Mouse (Mus musculus) kidney, embryonic 16.5 days (tissue): ENCODE results near the gene Cyp2ab1. TPM values are rescaled to one million over a fixed set of nuclear protein-coding genes. Genes with fewer than 3 reads are reported as not detected.

Experiments used
- ATAC-seq: fragments of 200-750 bp; cut with Nextera tagmentation; 2 replicates; pipeline ENCODE4 v1.8.0; 2017; ENCODE audit warnings: moderate TSS enrichment; ENCODE audit not compliant: low FRiP score, low TSS enrichment
- H3K27ac ChIP-seq: fragments of 300-500 bp; sonication (generic); 2 replicates; pipeline ENCODE4 v1.5.1; 2014; ENCODE audit warnings: low read length
- H3K27me3 ChIP-seq: fragments of 300-500 bp; sonication (generic); 2 replicates; pipeline ENCODE4 v1.6.1; 2014; ENCODE audit warnings: low read length, control low read depth, mixed read lengths; ENCODE audit not compliant: insufficient read depth
- H3K36me3 ChIP-seq: fragments of 300-500 bp; sonication (generic); 2 replicates; pipeline ENCODE4 v1.6.1; 2014; ENCODE audit warnings: low read length, control low read depth, mixed read lengths; ENCODE audit not compliant: insufficient read depth
- H3K4me1 ChIP-seq: fragments of 300-500 bp; sonication (generic); 2 replicates; pipeline ENCODE4 v1.6.1; 2014; ENCODE audit warnings: low read length, control low read depth, mixed read lengths; ENCODE audit not compliant: insufficient read depth
- H3K4me2 ChIP-seq: fragments of 300-500 bp; sonication (generic); replicated peaks from 2 replicates; pipeline ENCODE4 v1.6.1; 2014; ENCODE audit warnings: low read depth, low read length
- H3K4me3 ChIP-seq: fragments of 300-500 bp; sonication (generic); 2 replicates; pipeline ENCODE4 v1.5.1; 2014; ENCODE audit warnings: mild to moderate bottlenecking, low read length
- H3K9ac ChIP-seq: fragments of 300-500 bp; sonication (generic); replicated peaks from 2 replicates; pipeline ENCODE4 v1.6.1; 2014; ENCODE audit warnings: low read length
- H3K9me3 ChIP-seq: fragments of 300-500 bp; sonication (generic); 2 replicates; pipeline ENCODE4 v1.6.1; 2016; ENCODE audit warnings: low read length, control low read depth
- WGBS: fragments of 180-500 bp; shearing (Covaris S2); extraction: QIAGEN DNeasy Blood & Tissue Kit; methylation state at CpG from one replicate; pipeline ENCODE4 v1.1.7; 2014; 5-methylcytosine and 5-hydroxymethylcytosine counted together
- polyA plus RNA-seq: library from polyadenylated mRNA; unstranded; fragments of >200 nt; fragmentation: Nextera tagmentation; extraction: Ambion mirVana; gene quantifications from 2 replicates; pipeline ENCODE4 v1.2.1, GENCODE M21; 2015

Cyp2ab1 gene
- polyA plus RNA-seq, 1 experiment from 2014 or later: not detected

DNA sequence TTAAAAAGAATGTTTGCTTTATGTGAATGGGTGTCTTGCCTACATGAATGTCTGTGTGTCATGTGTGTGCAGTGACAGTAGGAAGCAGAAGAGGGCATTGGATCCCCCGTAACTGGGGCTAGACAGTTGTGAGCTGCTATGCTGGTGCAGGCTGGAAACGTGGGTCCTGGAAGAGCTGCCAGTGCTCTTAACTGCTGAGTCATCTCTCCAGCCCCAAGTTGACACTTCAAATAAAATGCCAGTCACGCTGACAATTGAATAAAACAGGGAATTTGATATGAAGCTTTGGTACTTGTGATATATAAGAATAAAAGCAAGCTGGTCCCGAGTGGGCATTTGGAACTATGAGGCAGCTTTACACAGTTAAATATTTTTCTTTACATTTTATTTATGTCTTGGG, 45.0 kb downstream of the Cyp2ab1 start:
- Histone ChIP-seq H3K9me3 (no peaks in the 10 kb centered on the region), H3K4me1 (no peaks in the 10 kb centered on the region), H3K36me3 (peaks cover 61% of the 10 kb centered on the region), H3K4me3 (no peak overlapping the region), H3K27ac (no peak overlapping the region), H3K9ac (no peak overlapping the region), H3K27me3 (no peaks in the 10 kb centered on the region), H3K4me2 (no peak overlapping the region)
- ATAC-seq: no peak
- WGBS: 89% methylated on average over 4 of the region's 4 CpGs

DNA sequence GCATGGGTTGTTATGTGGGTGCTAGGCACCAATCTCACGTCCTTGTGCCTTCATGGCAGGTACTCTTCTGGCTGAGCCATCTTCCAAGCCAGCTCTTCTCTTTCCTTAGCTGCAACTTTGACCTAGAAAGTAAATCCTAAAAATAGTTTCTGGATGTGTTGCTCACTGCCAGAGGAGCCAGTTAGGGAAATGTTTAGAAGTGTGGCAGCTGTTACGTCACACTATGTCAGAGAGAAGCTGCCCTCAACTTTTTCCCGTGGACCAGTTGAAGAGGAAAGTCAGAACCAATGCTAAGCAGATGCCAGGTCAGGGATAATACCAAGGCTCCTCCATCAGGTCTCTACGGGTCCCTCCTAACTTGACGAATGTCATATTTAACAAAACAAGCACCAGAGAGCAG, 45.8 kb downstream of the Cyp2ab1 start:
- Histone ChIP-seq H3K4me3 (no peak overlapping the region), H3K4me2 (no peak overlapping the region), H3K9ac (no peak overlapping the region), H3K9me3 (no peaks in the 10 kb centered on the region), H3K4me1 (no peaks in the 10 kb centered on the region), H3K36me3 (peaks cover 55% of the 10 kb centered on the region), H3K27me3 (no peaks in the 10 kb centered on the region), H3K27ac (no peak overlapping the region)
- no peak for ATAC-seq
- WGBS: 91% methylated on average over 5 of the region's 5 CpGs

DNA sequence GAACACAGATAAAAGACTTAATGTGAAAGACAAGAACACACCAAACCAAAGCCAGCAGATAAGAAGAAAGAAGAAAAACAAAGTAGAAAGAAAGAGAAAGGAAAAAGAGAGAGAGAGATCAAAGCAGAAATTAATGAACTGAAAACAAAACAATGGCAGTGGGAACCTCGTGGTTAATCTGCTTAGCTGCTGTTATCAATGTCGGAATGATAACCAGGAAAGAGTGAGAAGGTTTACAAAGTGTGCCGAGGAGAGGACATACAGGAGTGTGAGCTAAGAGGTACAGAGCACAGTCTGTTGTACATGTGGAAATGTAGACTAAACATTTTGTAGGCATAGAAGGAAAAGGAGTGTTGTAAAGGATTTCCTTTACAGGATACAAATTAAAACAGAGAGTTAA, 52.2 kb downstream of the Cyp2ab1 start:
- Histone ChIP-seq H3K9me3 (no peaks in the 10 kb centered on the region), H3K4me1 (no peaks in the 10 kb centered on the region), H3K4me2 (no peak overlapping the region), H3K4me3 (no peak overlapping the region), H3K27ac (no peak overlapping the region), H3K27me3 (no peaks in the 10 kb centered on the region), H3K36me3 (peaks cover 3% of the 10 kb centered on the region; the same call in 1 of the 2 replicates), H3K9ac (no peak overlapping the region)
- 24% methylated on average over 3 of the region's 3 CpGs for WGBS
- no peak for ATAC-seq

DNA sequence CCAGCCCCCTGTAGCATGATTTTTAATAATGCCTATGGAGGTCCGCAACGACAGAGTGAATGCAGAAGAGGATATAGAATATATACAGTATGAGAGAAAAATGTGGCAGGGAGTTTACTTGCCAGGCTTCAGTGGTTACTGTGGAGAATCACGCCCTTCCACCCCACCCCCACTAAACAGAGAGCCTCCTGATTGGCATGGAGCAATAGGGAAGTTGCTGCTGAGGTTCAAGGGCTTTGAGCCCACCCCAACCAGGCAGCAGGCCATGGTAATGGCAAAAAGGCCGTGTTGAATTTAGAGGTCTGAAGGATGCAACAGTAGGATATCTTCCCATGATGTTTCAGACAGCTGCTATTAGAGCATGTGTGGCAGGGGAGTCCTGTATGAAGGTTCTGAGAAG, 53.9 kb downstream of the Cyp2ab1 start:
- Histone ChIP-seq H3K36me3 (no peaks in the 10 kb centered on the region), H3K9me3 (no peaks in the 10 kb centered on the region), H3K4me3 (no peak overlapping the region), H3K9ac (no peak overlapping the region), H3K27ac (no peak overlapping the region), H3K27me3 (no peaks in the 10 kb centered on the region), H3K4me2 (no peak overlapping the region), H3K4me1 (no peaks in the 10 kb centered on the region)
- no peak for ATAC-seq
- 81% methylated on average over 4 of the region's 4 CpGs for WGBS

DNA sequence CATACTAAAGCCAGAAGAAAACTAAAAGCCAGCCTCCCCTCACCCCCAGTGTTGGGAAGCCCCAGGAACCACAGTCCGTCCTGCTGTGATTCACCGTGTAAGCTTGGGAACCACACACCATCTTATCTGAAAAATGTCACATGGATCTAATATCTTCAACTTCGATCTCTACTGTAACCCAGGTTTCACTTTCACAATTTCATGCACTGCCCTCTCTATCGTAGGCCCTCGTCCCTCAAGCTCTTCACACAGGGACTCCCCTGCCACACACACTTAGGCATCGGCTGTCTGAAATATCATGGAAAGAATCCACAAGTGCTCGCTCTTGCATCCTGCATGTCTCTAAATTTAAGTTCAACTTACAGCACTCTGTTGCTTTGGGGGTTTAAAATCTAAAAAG, 60.1 kb downstream of the Cyp2ab1 start:
- Histone ChIP-seq H3K4me1 (no peaks in the 10 kb centered on the region), H3K4me3 (no peak overlapping the region), H3K4me2 (no peak overlapping the region), H3K27ac (no peak overlapping the region), H3K9me3 (no peaks in the 10 kb centered on the region), H3K27me3 (no peaks in the 10 kb centered on the region), H3K9ac (no peak overlapping the region), H3K36me3 (no peaks in the 10 kb centered on the region)
- 72% methylated on average over 7 of the region's 7 CpGs for WGBS
- no peak for ATAC-seq

Other genes starting within 250 kb of the Cyp2ab1 start
- 34.9 and 36.4 TPM in 2 replicates for gene Klhl24, start 227.9 kb downstream of the Cyp2ab1 start, polyA plus RNA-seq
- 31.5 and 38.7 TPM in 2 replicates for gene Yeats2, start 184.3 kb downstream of the Cyp2ab1 start, polyA plus RNA-seq
- gene Map6d1, start 84.0 kb downstream of the Cyp2ab1 start, polyA plus RNA-seq: 0.29 and 0.77 TPM in 2 replicates
- 86.1 and 91.2 TPM in 2 replicates for gene Parl, start 23.0 kb downstream of the Cyp2ab1 start, polyA plus RNA-seq
- 66.9 and 68.1 TPM in 2 replicates for gene Abcc5, start 101.0 kb upstream of the Cyp2ab1 start, polyA plus RNA-seq
- 119 and 121 TPM in 2 replicates for gene Eif2b5, start 173.4 kb upstream of the Cyp2ab1 start, polyA plus RNA-seq
- 20.6 and 31.7 TPM in 2 replicates for gene Dvl3, start 191.6 kb upstream of the Cyp2ab1 start, polyA plus RNA-seq
- gene Ap2m1, start 210.1 kb upstream of the Cyp2ab1 start, polyA plus RNA-seq: 691 and 699 TPM in 2 replicates
- gene Abcf3, start 223.2 kb upstream of the Cyp2ab1 start, polyA plus RNA-seq: 64.8 and 75.2 TPM in 2 replicates